Mouse (Mus musculus): Measurements from ENCODE around the gene Map3k3. TPM values are rescaled to one million over a fixed set of nuclear protein-coding genes. Genes with fewer than 3 reads are reported as not detected.

Gene Map3k3
- total RNA-seq (2021): 10 to 100 TPM; 35.7 to 42.7 TPM

DNA sequence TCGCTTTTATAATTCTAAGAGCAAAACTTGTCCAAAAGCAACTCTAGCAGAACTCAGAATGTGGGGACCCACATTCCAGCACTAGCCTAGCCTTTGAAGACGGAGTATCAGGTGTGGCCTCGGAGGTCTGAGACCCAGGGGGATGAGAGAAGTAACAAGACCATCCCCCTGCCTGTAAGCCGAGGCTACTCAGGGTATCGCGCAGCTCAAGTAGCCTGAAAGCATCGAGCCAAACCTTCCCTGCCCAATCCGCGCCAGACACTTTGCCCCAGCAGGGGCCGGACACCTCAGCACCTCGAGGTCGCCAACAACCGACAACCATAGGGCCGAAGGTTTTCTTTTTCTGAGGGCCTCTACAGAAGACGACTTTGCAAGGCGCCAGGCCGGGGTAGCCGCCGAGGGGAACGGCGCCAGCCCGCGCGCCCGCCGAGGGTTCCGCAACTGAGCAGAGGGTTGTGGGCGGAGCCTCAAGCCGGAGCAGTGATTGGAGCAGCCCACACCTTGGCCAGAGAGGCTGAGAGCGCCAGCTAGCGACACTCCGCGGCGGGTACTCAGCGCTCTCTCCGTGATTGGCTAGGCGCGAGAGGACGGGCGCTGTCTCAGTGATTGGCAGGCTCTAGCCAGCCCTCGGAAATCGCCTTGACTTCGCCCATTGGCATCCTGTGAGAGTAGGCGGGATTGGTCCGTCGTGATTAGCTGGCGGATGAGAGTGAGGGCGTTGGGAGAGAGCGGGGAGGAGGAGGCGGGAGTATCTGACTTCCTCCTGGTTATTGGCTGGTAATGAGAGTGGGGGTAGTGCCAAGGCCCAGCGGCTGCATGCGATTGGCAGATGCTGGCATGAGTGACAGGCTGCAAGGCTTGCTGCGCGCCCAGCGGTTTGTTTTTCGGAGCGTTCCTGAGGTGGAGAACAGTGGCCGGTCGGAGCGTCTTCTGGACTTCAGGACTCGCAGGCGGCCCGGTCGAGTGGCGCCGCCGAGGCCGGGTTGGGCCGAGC, at the start of gene Map3k3:
Map3k3 (plus strand) TSS at position 906 of the 994 bp plus-strand sequence.
- peak; percentile 100 for DNase-seq (ENCODE audit: low spot score)
- intact Hi-C loops (cut with DNase I): no loop called here

DNA sequence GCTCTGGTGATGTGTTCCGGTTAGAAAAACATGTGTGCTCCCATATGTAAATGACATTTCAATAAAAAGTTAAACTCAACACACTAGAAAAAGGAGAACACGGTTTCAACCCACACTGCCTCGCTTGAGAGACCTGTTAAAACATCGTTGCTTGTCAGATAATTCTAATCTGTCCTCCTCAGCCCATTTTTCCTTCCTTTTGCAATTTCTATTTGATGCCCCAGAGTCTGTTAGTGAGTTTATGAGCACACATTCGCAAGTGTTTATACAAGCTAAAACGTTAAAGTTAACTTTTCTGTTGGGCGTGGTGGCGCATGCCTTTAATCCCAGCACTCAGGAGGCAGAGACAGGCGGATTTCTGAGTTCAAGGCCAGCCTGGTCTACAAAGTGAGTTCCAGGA, 49.4 kb upstream of the Map3k3 start:
- no peak for DNase-seq (ENCODE audit: low spot score)

DNA sequence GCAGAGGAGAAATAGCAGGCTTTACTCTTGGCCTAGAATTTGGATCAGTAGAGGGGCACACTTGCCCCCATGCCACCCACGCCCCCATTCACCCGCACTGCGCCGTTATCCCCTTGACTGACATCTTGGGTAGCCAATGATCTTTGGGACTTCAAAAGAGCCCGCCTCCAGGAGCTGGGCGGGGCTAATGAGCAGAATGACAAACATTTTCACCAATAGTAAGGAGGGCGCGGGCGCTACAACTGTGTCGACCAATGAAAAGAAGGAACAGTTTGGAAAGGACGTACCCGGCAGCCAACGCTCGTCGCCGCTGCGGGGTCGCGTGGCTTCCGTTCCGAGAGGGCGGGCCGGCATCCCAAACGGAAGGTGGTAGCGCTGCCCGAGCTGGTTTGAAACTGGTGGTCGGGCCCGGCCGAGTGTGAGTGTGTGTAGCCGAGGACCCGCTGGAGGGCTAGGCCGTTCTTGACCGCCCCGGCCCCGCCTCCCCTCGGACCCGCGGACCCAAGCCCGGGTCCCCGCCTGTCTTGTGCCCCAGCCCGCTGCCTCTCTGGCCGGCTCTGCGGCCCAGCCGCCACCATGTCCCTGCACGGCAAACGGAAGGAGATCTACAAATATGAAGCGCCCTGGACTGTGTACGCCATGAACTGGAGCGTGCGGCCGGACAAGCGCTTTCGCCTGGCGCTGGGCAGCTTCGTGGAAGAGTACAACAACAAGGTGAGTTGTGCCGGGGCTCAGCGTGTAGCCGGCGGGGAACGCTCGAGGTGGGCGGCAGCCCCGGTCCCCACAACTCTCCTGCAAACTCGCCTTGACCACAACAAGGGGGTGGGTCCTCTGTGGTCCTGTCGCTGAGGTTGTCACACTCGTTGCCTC, 47.6 kb upstream of the Map3k3 start, which contains the start of gene Dcaf7:
Dcaf7 (plus strand) TSS at position 325 of the 870 bp plus-strand sequence.
- intact Hi-C loops (cut with DNase I): loop anchor here (5.0 kb wide), 1 partner anchor 36 kb away; no protein-coding TSS in a partner anchor

More for the DNA sequence above, 49.4 kb upstream of the Map3k3 start:
- intact Hi-C loops (cut with DNase I): loop anchor here (5.0 kb wide), 1 partner anchor 37 kb away; no protein-coding TSS in a partner anchor

DNA sequence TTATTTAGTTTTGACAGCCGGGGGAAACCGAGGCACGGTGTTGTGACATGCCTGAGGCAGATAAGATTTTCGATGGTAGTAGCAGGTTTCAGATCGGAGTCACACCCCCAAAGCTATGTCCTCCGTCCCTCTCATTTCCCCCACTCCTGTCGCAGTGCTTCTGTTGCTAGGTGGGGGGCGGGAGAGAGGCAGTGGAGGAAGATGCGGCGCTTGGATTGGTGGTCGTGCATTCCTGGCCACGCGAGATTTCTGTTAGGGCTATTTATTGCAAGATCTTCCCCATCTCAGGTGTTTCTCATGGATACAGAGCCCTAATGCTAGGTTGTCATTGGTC, 47.0 kb upstream of the Map3k3 start:
- DNase-seq (ENCODE audit: low spot score): no peak
- intact Hi-C loops (cut with DNase I): loop anchor here (5.0 kb wide), 1 partner anchor 35 kb away; no protein-coding TSS in a partner anchor

More for the DNA sequence above, 47.6 kb upstream of the Map3k3 start, which contains the start of gene Dcaf7:
- DNase-seq (ENCODE audit: low spot score): peak; percentile 95

DNA sequence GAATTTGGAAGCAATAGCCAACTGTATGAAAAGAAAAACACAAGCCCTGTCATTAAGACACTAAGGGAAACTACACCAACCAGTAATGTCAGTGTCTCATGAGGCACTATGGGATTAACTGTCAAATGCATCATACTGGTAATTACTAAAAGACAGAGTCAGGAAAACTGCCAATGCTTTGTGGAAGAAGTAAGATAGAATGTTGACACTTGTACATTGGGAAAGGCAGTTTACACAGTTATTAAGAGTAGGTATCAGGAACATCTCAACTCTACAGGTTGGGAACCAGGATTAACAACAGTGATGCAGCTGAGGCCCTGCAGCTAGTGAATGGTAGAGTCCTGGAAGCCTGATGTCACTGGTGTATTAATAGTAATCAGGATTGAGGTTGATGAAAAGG, 40.1 kb upstream of the Map3k3 start:
- no peak for DNase-seq (ENCODE audit: low spot score)
- intact Hi-C loops (cut with DNase I): no loop called here

DNA sequence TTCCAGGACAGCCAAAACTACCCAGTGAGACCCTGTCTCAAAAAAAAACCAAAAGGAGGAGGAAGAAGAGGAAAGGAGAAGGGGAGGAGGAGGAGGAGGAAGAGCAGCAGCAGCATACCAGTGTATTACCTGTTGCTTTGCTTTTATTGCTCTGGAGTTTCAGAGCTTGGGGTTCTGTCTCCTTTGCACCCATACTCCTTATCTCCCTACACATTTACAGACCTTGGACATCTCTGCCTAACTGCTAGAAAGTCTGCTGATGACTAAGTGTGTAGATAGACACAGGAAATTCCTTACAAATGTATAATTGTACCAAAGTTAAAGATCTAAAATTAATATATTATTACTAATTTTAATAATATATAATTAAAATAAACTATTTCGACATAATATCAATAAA, 39.2 kb upstream of the Map3k3 start:
- DNase-seq (ENCODE audit: low spot score): no peak
- intact Hi-C loops (cut with DNase I): no loop called here

DNA sequence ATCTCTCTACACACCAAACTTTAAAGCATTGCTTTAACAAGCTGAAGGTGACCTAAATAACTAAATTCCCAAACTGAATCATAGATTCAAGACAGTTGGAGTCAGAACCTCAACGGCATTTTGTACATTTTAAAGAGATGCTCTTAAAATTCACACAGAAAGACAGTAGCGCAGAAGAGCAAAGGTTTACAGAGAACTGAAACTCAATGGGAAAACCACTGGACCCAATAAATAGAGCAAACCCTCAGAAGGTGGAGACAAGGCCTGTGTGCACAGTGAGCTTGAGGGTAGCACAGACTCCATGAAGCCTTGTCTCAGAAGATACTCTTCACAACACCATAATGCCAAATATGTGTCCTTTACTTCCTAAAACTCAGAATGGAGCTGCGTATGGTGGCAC, 38.6 kb upstream of the Map3k3 start:
- intact Hi-C loops (cut with DNase I): no loop called here

DNA sequence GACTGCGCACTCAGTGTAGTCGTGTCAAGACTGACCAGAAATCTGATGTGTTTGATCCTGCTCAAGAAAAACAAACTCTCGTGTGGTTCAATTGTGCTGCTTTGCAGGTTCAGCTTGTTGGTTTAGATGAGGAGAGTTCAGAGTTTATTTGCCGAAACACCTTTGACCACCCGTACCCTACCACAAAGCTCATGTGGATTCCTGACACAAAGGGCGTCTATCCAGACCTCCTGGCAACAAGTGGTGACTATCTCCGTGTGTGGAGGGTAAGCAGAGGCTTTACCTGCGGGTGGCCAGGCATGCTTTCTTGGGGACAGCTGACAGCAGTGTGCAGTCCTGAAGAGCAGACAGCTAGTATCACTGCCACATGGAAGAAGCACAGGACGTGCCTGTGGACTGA, 37.8 kb upstream of the Map3k3 start:
- intact Hi-C loops (cut with DNase I): no loop called here
- DNase-seq (ENCODE audit: low spot score): no peak

More for the DNA sequence above, 38.6 kb upstream of the Map3k3 start:
- DNase-seq (ENCODE audit: low spot score): no peak

DNA sequence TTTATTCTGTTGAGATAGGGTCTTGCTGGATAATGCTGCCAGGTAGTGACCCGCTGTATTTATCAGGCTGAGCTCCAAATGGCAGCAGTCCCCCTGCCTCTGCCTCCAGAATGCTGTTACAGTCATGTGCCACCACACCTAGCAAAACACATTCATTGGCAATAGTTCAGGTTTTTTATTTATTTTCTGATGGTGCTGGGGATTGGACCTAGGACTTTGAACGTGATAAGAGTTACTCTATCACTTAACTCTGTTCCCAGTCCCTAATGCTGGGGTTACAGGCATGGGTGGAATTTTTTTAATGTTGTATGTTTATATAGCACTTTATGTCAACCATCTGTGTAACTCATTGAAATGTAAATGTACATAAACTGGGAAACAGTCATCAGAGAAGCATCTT, 30.5 kb upstream of the Map3k3 start:
- intact Hi-C loops (cut with DNase I): no loop called here
- no peak for DNase-seq (ENCODE audit: low spot score)

DNA sequence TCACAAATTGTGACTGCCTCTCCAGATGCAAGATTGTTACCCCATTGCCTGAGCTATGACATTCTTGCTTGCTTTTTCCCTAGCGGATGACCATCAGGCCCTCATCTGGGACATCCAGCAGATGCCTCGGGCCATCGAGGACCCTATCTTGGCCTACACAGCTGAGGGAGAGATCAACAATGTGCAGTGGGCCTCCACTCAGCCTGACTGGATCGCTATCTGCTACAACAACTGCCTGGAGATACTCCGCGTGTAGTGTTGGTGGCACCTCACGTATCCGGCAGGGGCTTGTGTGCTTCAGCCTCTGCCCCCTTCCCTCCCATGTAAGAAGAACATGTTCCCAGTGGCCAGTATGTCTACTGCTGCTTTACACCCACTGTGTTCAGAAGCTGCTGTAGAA, 29.8 kb upstream of the Map3k3 start:
- DNase-seq (ENCODE audit: low spot score): no peak
- intact Hi-C loops (cut with DNase I): no loop called here

DNA sequence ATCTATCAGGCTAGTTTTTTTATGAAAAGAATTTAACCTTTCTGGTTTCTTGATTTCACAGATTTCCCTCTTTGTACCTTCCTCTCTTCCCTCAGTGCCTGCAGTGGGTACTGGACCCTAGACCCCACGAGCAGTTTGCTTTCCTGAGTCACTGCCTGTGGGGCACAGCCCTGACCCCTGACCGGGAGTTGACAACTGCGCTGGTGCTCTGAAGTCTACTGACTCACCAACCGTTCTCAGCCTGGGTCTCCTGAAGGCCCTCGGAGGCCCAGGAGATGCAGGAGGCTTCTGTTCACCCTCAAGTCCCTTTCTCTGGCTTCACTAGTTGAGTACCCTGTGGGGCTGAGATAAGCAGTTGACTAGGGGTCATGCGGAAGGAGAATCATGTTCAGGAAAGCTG, 29.1 kb upstream of the Map3k3 start:
- intact Hi-C loops (cut with DNase I): no loop called here
- no peak for DNase-seq (ENCODE audit: low spot score)

DNA sequence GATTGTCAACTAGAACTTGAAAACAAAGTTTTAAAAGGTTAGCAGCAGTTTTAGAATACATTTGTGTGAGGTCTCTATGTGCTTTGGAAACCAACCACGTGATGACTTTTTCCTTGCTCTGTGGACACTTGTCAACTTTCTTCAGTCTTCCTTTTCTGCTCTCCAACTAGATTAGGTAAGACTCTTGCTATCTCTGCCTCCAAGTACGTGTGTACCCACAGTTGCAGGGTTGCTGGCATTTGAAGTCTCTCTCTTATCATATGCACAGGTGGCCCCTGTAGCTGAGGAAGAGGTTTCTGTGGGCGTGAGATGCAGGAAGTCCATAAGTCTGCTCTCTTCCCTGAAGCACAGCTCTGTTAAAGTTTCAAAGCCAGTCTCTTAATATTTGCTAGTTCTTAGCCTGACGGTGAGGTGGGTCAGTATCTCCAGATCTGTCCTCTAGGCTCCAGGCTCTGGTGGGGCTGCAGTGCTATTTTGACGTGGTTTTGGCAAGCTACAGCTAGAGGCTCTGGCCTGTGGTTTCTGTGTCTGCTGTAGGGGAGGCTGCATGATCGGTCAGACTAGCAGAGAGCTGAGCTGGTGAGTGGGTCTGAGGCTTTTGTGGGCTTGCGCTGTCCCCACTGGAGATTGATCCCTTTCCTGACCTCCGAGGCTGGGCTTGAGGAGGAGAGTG, 27.5 kb upstream of the Map3k3 start:
- intact Hi-C loops (cut with DNase I): no loop called here
- no peak for DNase-seq (ENCODE audit: low spot score)

DNA sequence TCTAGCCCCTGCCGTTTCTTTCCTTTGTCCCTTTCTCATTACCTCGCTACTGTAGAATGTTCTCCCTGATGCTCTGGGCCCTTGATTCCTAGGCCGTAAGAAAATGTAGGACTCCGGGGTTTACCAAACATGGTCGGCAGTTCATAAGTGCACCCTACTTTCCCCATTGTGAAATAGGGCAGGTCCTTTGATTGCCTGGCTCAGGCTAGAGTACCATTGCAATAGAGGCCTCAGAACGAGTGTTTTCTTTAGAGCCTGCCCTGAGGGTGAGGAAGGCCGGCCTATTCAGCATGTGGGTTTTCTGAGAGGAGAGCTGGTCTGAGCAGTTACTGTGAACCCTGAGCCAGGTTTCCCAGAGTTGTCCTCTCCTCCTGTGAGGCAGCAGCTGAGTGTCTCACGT, 26.4 kb upstream of the Map3k3 start:
- intact Hi-C loops (cut with DNase I): no loop called here
- DNase-seq (ENCODE audit: low spot score): no peak

DNA sequence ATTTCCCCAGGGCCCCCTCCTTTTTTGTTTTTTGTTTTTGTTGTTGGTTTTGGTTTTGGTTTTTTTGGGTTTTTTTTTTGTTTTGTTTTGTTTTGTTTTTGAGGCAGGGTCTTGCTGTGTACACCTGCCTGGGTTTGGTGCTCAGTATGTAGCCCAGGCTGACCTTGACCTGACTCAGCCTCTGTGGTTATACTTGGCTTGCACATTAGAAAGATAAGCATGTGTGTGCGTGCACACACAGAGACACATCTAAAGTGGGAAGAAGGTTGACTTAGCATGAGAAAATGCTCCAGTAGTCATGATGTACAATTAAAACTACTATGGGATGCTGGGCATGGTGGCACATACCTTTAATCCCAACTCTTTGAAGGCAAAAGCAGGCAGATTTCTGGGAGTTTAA, 23.9 kb upstream of the Map3k3 start:
- DNase-seq (ENCODE audit: low spot score): no peak
- intact Hi-C loops (cut with DNase I): no loop called here

DNA sequence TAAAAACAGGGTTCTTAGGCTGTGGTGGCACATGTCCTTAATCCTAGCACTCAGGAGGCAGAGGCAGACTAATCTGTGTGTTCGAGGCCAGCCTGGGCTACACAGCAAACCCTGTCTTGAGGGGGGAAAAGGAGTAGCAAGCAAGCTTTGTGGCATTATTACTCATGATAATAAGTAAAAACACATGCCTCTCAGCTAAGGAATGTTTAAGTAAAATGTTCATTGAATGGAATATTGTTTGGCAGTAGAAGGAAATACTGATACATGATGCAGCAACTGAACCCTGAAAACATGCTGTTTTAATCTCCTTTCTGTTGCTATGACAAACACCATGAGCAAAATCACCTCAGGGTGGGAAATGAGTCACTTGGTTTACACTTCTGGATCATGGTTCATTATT, 23.1 kb upstream of the Map3k3 start:
- intact Hi-C loops (cut with DNase I): no loop called here
- no peak for DNase-seq (ENCODE audit: low spot score)

DNA sequence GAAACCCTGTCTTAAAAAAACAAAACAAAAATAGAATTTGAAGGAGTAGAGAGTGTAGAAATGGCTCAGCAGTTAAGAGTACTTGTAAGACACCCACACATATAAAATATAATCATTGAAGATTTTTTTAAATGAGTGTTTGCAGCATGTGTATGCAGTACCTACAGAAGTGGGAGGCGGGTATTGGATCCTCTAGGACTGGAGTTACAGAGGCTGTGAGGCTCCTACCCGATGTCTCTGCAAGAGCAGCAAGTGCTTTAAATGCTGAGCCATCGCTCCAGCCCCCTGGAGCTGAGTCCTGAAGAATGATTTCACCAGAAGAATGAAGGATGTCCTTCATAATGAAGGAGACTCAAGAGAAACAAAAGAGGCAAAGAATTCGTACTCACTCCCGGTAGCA, 20.7 kb upstream of the Map3k3 start:
- DNase-seq (ENCODE audit: low spot score): no peak
- intact Hi-C loops (cut with DNase I): no loop called here

DNA sequence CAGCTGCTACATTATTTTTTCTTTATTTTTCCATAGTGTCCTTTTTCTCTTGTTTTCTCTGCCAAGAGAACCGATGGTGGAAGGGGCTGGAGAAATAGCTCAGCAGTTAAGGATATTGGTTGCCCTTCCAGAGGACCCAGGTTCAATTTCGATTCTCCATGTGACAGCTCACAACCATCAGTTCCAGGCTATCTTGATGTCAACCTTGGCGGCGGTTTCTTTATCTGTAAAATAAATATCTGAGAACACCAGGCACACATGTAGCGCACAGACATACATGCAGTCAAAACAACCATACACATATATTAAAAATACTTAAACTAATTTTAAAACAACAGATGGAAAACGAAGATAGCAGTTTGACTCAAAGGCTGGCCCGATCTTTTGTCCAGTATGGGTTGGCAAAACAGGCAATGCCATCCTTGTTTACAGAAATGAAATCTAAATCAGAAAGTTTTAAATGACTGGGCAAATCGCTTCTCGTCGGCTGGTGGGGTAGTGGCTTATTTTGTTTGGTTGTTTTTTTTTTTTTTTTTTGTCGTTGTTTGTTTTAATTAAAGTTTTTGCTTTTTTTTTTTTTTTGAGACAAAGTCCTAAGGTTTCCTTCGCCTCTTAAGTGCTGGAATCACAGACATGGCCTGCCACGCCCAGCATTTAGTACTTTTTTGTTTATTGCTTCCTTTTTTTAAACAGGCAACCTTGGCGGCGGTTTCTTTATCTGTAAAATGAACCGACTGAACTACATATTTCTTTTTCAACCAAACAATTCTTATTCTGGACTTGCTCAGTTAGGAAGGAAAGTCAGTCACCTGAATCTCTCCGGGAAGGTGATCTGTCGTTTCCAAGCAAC, 19.1 kb upstream of the Map3k3 start:
- DNase-seq (ENCODE audit: low spot score): no peak
- intact Hi-C loops (cut with DNase I): no loop called here

DNA sequence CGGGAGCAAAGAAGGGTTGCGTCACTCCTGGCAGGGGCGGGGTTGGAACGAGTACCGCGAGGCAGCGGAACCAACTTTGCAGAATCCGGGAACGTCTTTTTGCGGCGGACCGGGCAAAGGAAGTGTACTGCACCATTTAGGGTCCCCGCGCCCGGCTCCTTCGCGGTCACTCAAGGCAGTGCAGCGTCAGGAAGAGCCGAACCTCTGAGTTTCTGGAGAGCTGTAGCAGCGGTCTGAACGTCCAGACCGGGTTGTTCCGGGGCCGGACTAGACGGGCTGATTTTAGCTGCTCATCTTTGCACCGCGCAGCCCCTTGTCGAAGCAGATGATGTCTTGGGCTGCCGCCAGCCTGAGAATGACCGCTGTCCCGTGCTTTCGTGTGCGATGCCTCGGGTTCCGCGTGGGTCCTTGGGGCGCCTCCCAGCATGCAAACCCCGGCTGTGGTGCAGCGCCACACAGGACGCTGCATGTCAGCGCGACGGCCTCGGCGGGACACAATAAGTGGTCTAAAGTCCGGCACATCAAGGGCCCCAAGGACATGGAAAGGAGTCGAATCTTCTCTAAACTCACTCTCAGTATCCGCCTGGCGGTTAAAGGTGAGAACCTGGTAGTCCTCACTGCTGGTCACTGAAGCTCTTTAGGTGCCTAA, 18.4 kb upstream of the Map3k3 start, which contains the start of gene Taco1:
Taco1 (plus strand) TSS at position 139 of the 649 bp plus-strand sequence.
- peak; percentile 87 for DNase-seq (ENCODE audit: low spot score)
- intact Hi-C loops (cut with DNase I): no loop called here
